Mouse (Mus musculus) urinary bladder, postnatal 14 days (tissue): Measurements from ENCODE around the gene Rere.

Experiments
- DNase-seq: peaks from one replicate; pipeline ENCODE4 v3.0.0; 2021; ENCODE audit warnings: low spot score

The Rere gene

GRCm38 (mm10) chr4:150615251-150616028 lies 334.0 kb downstream of the Rere start:
- DNase-seq, result no peak

GRCm38 (mm10) chr4:150616029-150616420 lies 334.6 kb downstream of the Rere start:
- DNase-seq, result peak; percentile 67

- no peak for DNase-seq
Observed at GRCm38 (mm10) chr4:150616841-150617240, 335.4 kb downstream of the Rere start.

GRCm38 (mm10) chr4:150619011-150619410 lies 337.6 kb downstream of the Rere start:
- no peak for DNase-seq

GRCm38 (mm10) chr4:150622641-150623040 lies 341.2 kb downstream of the Rere start:
- no peak for DNase-seq

GRCm38 (mm10) chr4:150624214-150624823 lies 342.9 kb downstream of the Rere start:
- DNase-seq, result no peak

- DNase-seq, result no peak
Observed at GRCm38 (mm10) chr4:150624933-150625332, 343.5 kb downstream of the Rere start.

GRCm38 (mm10) chr4:150625425-150625824 lies 344.0 kb downstream of the Rere start:
- peak; percentile 81 for DNase-seq

- peak; percentile 75 for DNase-seq
Observed at GRCm38 (mm10) chr4:150625951-150626732, 344.7 kb downstream of the Rere start.

GRCm38 (mm10) chr4:150629266-150629665 lies 347.8 kb downstream of the Rere start:
- no peak for DNase-seq

- no peak for DNase-seq
Observed at GRCm38 (mm10) chr4:150635568-150635967, 354.1 kb downstream of the Rere start.

- no peak for DNase-seq
Observed at GRCm38 (mm10) chr4:150636635-150637034, 355.2 kb downstream of the Rere start.

- no peak for DNase-seq
Observed at GRCm38 (mm10) chr4:150644299-150644698, 362.9 kb downstream of the Rere start.

GRCm38 (mm10) chr4:150649327-150649726 lies 367.9 kb downstream of the Rere start:
- no peak for DNase-seq

- DNase-seq, result no peak
Observed at GRCm38 (mm10) chr4:150651390-150652277, 370.2 kb downstream of the Rere start, which contains the start of gene Slc45a1. Gene Slc45a1, minus strand, starts transcription at chr4:150652174.

GRCm38 (mm10) chr4:150653072-150653599 lies 371.7 kb downstream of the Rere start:
- peak; percentile 31 for DNase-seq

GRCm38 (mm10) chr4:150655989-150656388 lies 374.5 kb downstream of the Rere start:
- peak; percentile 87 for DNase-seq

GRCm38 (mm10) chr4:150656504-150656903 lies 375.1 kb downstream of the Rere start:
- no peak for DNase-seq

GRCm38 (mm10) chr4:150659926-150660610 lies 378.6 kb downstream of the Rere start:
- no peak for DNase-seq

GRCm38 (mm10) chr4:150661886-150662285 lies 380.4 kb downstream of the Rere start:
- DNase-seq, result no peak

- DNase-seq, result no peak
Observed at GRCm38 (mm10) chr4:150663192-150663591, 381.7 kb downstream of the Rere start.
